ENCODE assay signal across 8 mouse cellular contexts in genomic region chr11:60088947-60089346, GRCm38 (mm10). TPM values are rescaled to one million over a fixed set of nuclear protein-coding genes. Genes with fewer than 3 reads are reported as not detected.
A peak's percentile ranks its signal among the peaks of the same experiment; 100 is the strongest.
DNase-seq lines count a peak whose midpoint lies in the region; ATAC-seq and TF ChIP-seq lines count a peak whose summit lies in the region.

No protein-coding gene starts in this region.

- no peak for TF ChIP-seq POLR2A in cerebellum, adult 2 months (IDR thresholded peaks at IDR 0.05; ENCODE audit: borderline replicate concordance, insufficient read depth, low read length)
- no peak for TF ChIP-seq POLR2A in heart, adult 2 months (IDR thresholded peaks at IDR 0.05; ENCODE audit: insufficient read depth, low read depth, low read length)

- no peak overlapping the region for H3K27ac ChIP-seq in cerebellum, adult 2 months (ENCODE audit: insufficient read depth, low read length)
- 0 out of 2 replicates have a peak overlapping the region, but pooled peaks have one; percentile 26 for H3K27ac ChIP-seq in midbrain, embryonic 14.5 days (replicated peaks; ENCODE audit: low read depth, low read length)
- H3K27ac ChIP-seq in heart, adult 2 months = no peak overlapping the region

- H3K9me3 ChIP-seq in midbrain, embryonic 14.5 days (ENCODE audit: control insufficient read depth, low read length) = no peaks in the 10 kb centered on the region

- H3K9ac ChIP-seq in midbrain, embryonic 14.5 days (replicated peaks; ENCODE audit: low read length) = no peak overlapping the region
- H3K9ac ChIP-seq in heart, adult 2 months (ENCODE audit: low read depth, low read length) = no peak overlapping the region

- no peak for TF ChIP-seq EP300 in heart, adult 2 months (IDR thresholded peaks at IDR 0.05; ENCODE audit: insufficient read depth, low read depth, low read length)

- intact Hi-C loops in heart, adult 2 months (cut with DNase I) = loop anchor here (10.0 kb wide), 1 partner anchor 426 kb away; no protein-coding TSS in a partner anchor

- no peaks in the 10 kb centered on the region for H3K27me3 ChIP-seq in cerebellum, adult 2 months (ENCODE audit: control insufficient read depth, insufficient read depth, low read length)
- H3K27me3 ChIP-seq in midbrain, embryonic 14.5 days (ENCODE audit: control insufficient read depth, insufficient read depth, low read length) = no peaks in the 10 kb centered on the region
- no peaks in the 10 kb centered on the region for H3K27me3 ChIP-seq in heart, adult 2 months (ENCODE audit: control insufficient read depth, insufficient read depth, low read length)

- WGBS in cerebellum, adult 2 months = 20% methylated on average over 4 of the region's 4 CpGs
- 36% methylated on average over 4 of the region's 4 CpGs for WGBS in midbrain, embryonic 14.5 days
- 69% methylated on average over 4 of the region's 4 CpGs for WGBS in heart, adult 2 months

- ATAC-seq in granulocyte monocyte progenitor cell, adult 5-6 weeks (replicated peaks; ENCODE audit: poor library complexity, severe bottlenecking) = 0 out of 2 replicates have a peak, but pooled peaks have one; percentile 30
- peak; percentile 71; the same call in 1 of the 2 replicates for ATAC-seq in midbrain, embryonic 14.5 days (ENCODE audit: low FRiP score, low TSS enrichment)
- ATAC-seq in megakaryocyte, adult 5-6 weeks (ENCODE audit: poor library complexity, severe bottlenecking) = no peak

- TF ChIP-seq CTCF in cerebellum, adult 2 months (IDR thresholded peaks at IDR 0.05; ENCODE audit: borderline replicate concordance, insufficient read depth, low read depth, low read length) = peak; percentile 44; the same call in 1 of the 2 replicates
- TF ChIP-seq CTCF in heart, adult 2 months (IDR thresholded peaks at IDR 0.05) = no peak

- H3K4me3 ChIP-seq in cerebellum, adult 2 months (replicated peaks; ENCODE audit: insufficient read depth, low read depth, low read length) = no peak overlapping the region
- no peak overlapping the region for H3K4me3 ChIP-seq in midbrain, embryonic 14.5 days (replicated peaks; ENCODE audit: low read depth, low read length)
- no peak overlapping the region for H3K4me3 ChIP-seq in heart, adult 2 months

- no peak overlapping the region for H3K4me2 ChIP-seq in midbrain, embryonic 14.5 days (ENCODE audit: low read length)

- no peaks in the 10 kb centered on the region for H3K36me3 ChIP-seq in midbrain, embryonic 14.5 days (ENCODE audit: control insufficient read depth, insufficient read depth, low read length)
- no peaks in the 10 kb centered on the region for H3K36me3 ChIP-seq in heart, adult 2 months (ENCODE audit: control insufficient read depth, insufficient read depth, low read length)

- no peaks in the 10 kb centered on the region for H3K79me2 ChIP-seq in heart, adult 2 months (replicated peaks; ENCODE audit: control insufficient read depth, insufficient read depth, low read length)

- DNase-seq in layer of hippocampus, postnatal 10 days (ENCODE audit: low spot score in 2 of 2) = peak; percentile 51 to 55
- DNase-seq in layer of hippocampus, adult 11-12 months (ENCODE audit: low spot score) = no peak
- DNase-seq in cerebellum, adult 2 months = peak; percentile 38 to 58
- DNase-seq in midbrain, embryonic 14.5 days = peak; percentile 87
- DNase-seq in gastrocnemius, adult 18-20 months (ENCODE audit: low spot score) = no peak
- no peak for DNase-seq in heart, adult 2 months

- peaks cover 5% of the 10 kb centered on the region; the same call in 1 of the 2 replicates for H3K4me1 ChIP-seq in cerebellum, adult 2 months (ENCODE audit: control insufficient read depth, insufficient read depth, low read length)
- peaks cover 23% of the 10 kb centered on the region for H3K4me1 ChIP-seq in midbrain, embryonic 14.5 days (ENCODE audit: control insufficient read depth, insufficient read depth, low read length)
- peaks cover 2% of the 10 kb centered on the region for H3K4me1 ChIP-seq in heart, adult 2 months (ENCODE audit: control insufficient read depth, insufficient read depth, low read length)

RNA-seq across cellular contexts. Expression of gene Rai1, which starts 15.9 kb away (rescaled TPM):
- total RNA-seq in layer of hippocampus, postnatal 10 days (2021) = 10 to 100 TPM; 70.7 to 83.2 TPM
- polyA plus RNA-seq in cerebellum, adult 2 months (2012; rRNA removed) = 39.3 and 42.5 TPM in 2 replicates
- 37.5 and 52.4 TPM in 2 replicates for total RNA-seq in granulocyte monocyte progenitor cell, adult 5-6 weeks (2014; fragmentation: Nextera tagmentation)
- 11.0 and 13.3 TPM in 2 replicates for total RNA-seq in granulocyte monocyte progenitor cell, adult 5-6 weeks (2017)
- 37.7 and 39.9 TPM in 2 replicates for polyA plus RNA-seq in midbrain, embryonic 14.5 days (2014; fragmentation: Nextera tagmentation; extraction: Ambion mirVana)
- 13.9 and 14.2 TPM in 2 replicates for total RNA-seq in megakaryocyte, adult 5-6 weeks (2015)
- total RNA-seq in megakaryocyte, adult 5-6 weeks (2017) = 7.8 TPM in 2 replicates
- total RNA-seq in gastrocnemius, adult 18-20 months (2021) = 10 to 100 TPM; 16.6 to 17.3 TPM
- total RNA-seq in heart, adult 2 months (2021) = 10 to 100 TPM; 21.8 to 26.5 TPM
- 15.8 and 20.0 TPM in 2 replicates for polyA plus RNA-seq in heart, adult 2 months (2012; rRNA removed)

RNA-seq across cellular contexts. Expression of gene Pemt, which starts 42.7 kb away (rescaled TPM):
- 1 to 10 TPM; 6.5 to 7.1 TPM for total RNA-seq in layer of hippocampus, postnatal 10 days (2021)
- 6.8 and 7.5 TPM in 2 replicates for polyA plus RNA-seq in cerebellum, adult 2 months (2012; rRNA removed)
- total RNA-seq in granulocyte monocyte progenitor cell, adult 5-6 weeks (2014; fragmentation: Nextera tagmentation) = 12.9 and 20.7 TPM in 2 replicates
- 3.7 and 14.6 TPM in 2 replicates for total RNA-seq in granulocyte monocyte progenitor cell, adult 5-6 weeks (2017)
- 6.0 and 8.3 TPM in 2 replicates for polyA plus RNA-seq in midbrain, embryonic 14.5 days (2014; fragmentation: Nextera tagmentation; extraction: Ambion mirVana)
- 0.98 and 3.2 TPM in 2 replicates for total RNA-seq in megakaryocyte, adult 5-6 weeks (2015)
- total RNA-seq in megakaryocyte, adult 5-6 weeks (2017) = 0.92 and 2.2 TPM in 2 replicates
- total RNA-seq in gastrocnemius, adult 18-20 months (2021) = 1 to 10 TPM; 2.7 to 4.6 TPM
- 1 to 10 TPM; 1.9 to 3.2 TPM for total RNA-seq in heart, adult 2 months (2021)
- polyA plus RNA-seq in heart, adult 2 months (2012; rRNA removed) = 5.1 and 5.9 TPM in 2 replicates

Comparison
In these comparisons a context has a peak if more than half of its experiments do, and no peak if none do; other contexts are left out.
1. DNase-seq: peak in layer of hippocampus, postnatal 10 days (2 of 2), cerebellum, adult 2 months (2 of 2) and midbrain, embryonic 14.5 days (single experiment); none in layer of hippocampus, adult 11-12 months (single experiment), gastrocnemius, adult 18-20 months (single experiment) and heart, adult 2 months (0 of 2).